Mouse (Mus musculus) liver, embryonic 12.5 days (tissue): ENCODE data around the gene Ttbk2. TPM values are rescaled to one million over a fixed set of nuclear protein-coding genes. Genes with fewer than 3 reads are reported as not detected.

Experiments used
- ATAC-seq: fragments of 200-750 bp; cut with Nextera tagmentation; 2 replicates; pipeline ENCODE4 v1.8.0; 2017; ENCODE audit warnings: moderate number of reproducible peaks, mild to moderate bottlenecking, moderate library complexity
- H3K27ac ChIP-seq: fragments of 300-500 bp; sonication (generic); 2 replicates; pipeline ENCODE4 v1.5.1; 2016; ENCODE audit warnings: mild to moderate bottlenecking
- H3K27me3 ChIP-seq: fragments of 300-500 bp; sonication (generic); replicated peaks from 2 replicates; pipeline ENCODE4 v1.6.1; 2016; ENCODE audit warnings: mild to moderate bottlenecking, moderate library complexity
- H3K36me3 ChIP-seq: fragments of 300-500 bp; sonication (generic); 2 replicates; pipeline ENCODE4 v1.6.1; 2016; ENCODE audit warnings: mild to moderate bottlenecking, moderate library complexity
- H3K4me1 ChIP-seq: fragments of 300-500 bp; sonication (generic); 2 replicates; pipeline ENCODE4 v1.6.1; 2016
- H3K4me2 ChIP-seq: fragments of 300-500 bp; sonication (generic); 2 replicates; pipeline ENCODE4 v1.6.1; 2016; ENCODE audit warnings: mild to moderate bottlenecking, moderate library complexity
- H3K4me3 ChIP-seq: fragments of 300-500 bp; sonication (generic); 2 replicates; pipeline ENCODE4 v1.5.1; 2016; ENCODE audit warnings: mild to moderate bottlenecking, moderate library complexity
- H3K9ac ChIP-seq: fragments of 300-500 bp; sonication (generic); 2 replicates; pipeline ENCODE4 v1.6.1; 2016; ENCODE audit warnings: mild to moderate bottlenecking, moderate library complexity
- H3K9me3 ChIP-seq: fragments of 300-500 bp; sonication (generic); replicated peaks from 2 replicates; pipeline ENCODE4 v1.6.1; 2016; ENCODE audit warnings: mild to moderate bottlenecking, moderate library complexity
- WGBS: fragments of 180-500 bp; shearing (Covaris S2); methylation state at CpG from one replicate; pipeline ENCODE4 v1.1.7; 2016; ENCODE audit not compliant: insufficient replicate concordance; 5-methylcytosine and 5-hydroxymethylcytosine counted together
- polyA plus RNA-seq: library from polyadenylated mRNA; unstranded; fragments of >200 nt; fragmentation: Nextera tagmentation; extraction: Ambion mirVana; gene quantifications from 2 replicates; pipeline ENCODE4 v1.2.1, GENCODE M21; 2016

Ttbk2 gene
- polyA plus RNA-seq, 1 experiment from 2014 or later, result 1.6 TPM

GRCm38 (mm10) chr2:120731167-120731862 lies 119.1 kb downstream of the Ttbk2 start:
- Histone ChIP-seq H3K27ac (peak overlapping the region; percentile 96), H3K4me3 (peak overlapping the region; percentile 87), H3K4me2 (peak overlapping the region; percentile 94), H3K27me3 (no peaks in the 10 kb centered on the region), H3K36me3 (peaks cover 34% of the 10 kb centered on the region), H3K4me1 (peaks cover 45% of the 10 kb centered on the region), H3K9ac (peak overlapping the region; percentile 100), H3K9me3 (no peaks in the 10 kb centered on the region)
- ATAC-seq, result peak; percentile 97
- WGBS, result under 1% methylated on average over 51 of the region's 61 CpGs

GRCm38 (mm10) chr2:120730639-120731166 lies 119.7 kb downstream of the Ttbk2 start:
- H3K4me3 ChIP-seq, result peak overlapping the region; percentile 87
- peak overlapping the region; percentile 100 for H3K9ac ChIP-seq
- peak overlapping the region; percentile 94 for H3K4me2 ChIP-seq
- WGBS, result under 1% methylated on average over 50 of the region's 50 CpGs
- ATAC-seq, result peak; percentile 8; the same call in 1 of the 2 replicates
- H3K36me3 ChIP-seq, result peaks cover 40% of the 10 kb centered on the region
- H3K9me3 ChIP-seq, result no peaks in the 10 kb centered on the region
- peak overlapping the region; percentile 96 for H3K27ac ChIP-seq
- peaks cover 51% of the 10 kb centered on the region for H3K4me1 ChIP-seq
- H3K27me3 ChIP-seq, result no peaks in the 10 kb centered on the region

- Histone ChIP-seq H3K4me3 (peak overlapping the region; percentile 87), H3K27ac (peak overlapping the region; percentile 96), H3K9me3 (no peaks in the 10 kb centered on the region), H3K27me3 (no peaks in the 10 kb centered on the region), H3K36me3 (peaks cover 47% of the 10 kb centered on the region), H3K4me2 (peak overlapping the region; percentile 94), H3K9ac (peak overlapping the region; percentile 100), H3K4me1 (peaks cover 58% of the 10 kb centered on the region)
- peak; percentile 31; the same call in 1 of the 2 replicates for ATAC-seq
- 3% methylated on average over 23 of the region's 23 CpGs for WGBS
Observed at GRCm38 (mm10) chr2:120729775-120730585, 120.4 kb downstream of the Ttbk2 start.

GRCm38 (mm10) chr2:120724176-120724575 lies 126.2 kb downstream of the Ttbk2 start:
- H3K9me3 ChIP-seq, result no peaks in the 10 kb centered on the region
- no peak overlapping the region for H3K27ac ChIP-seq
- ATAC-seq, result no peak
- H3K4me2 ChIP-seq, result no peak overlapping the region
- H3K9ac ChIP-seq, result no peak overlapping the region
- peaks cover 50% of the 10 kb centered on the region for H3K4me1 ChIP-seq
- no peaks in the 10 kb centered on the region for H3K27me3 ChIP-seq
- 69% methylated on average over 6 of the region's 6 CpGs for WGBS
- peaks cover 100% of the 10 kb centered on the region for H3K36me3 ChIP-seq
- no peak overlapping the region for H3K4me3 ChIP-seq

GRCm38 (mm10) chr2:120723621-120724020 lies 126.8 kb downstream of the Ttbk2 start:
- H3K36me3 ChIP-seq, result peaks cover 100% of the 10 kb centered on the region
- no peak overlapping the region for H3K27ac ChIP-seq

GRCm38 (mm10) chr2:120722491-120722890 lies 127.9 kb downstream of the Ttbk2 start:
- H3K9ac ChIP-seq, result no peak overlapping the region
- no peaks in the 10 kb centered on the region for H3K9me3 ChIP-seq
- H3K27ac ChIP-seq, result no peak overlapping the region
- no peak overlapping the region for H3K4me2 ChIP-seq
- H3K4me1 ChIP-seq, result peaks cover 33% of the 10 kb centered on the region
- no peak overlapping the region for H3K4me3 ChIP-seq
- no peaks in the 10 kb centered on the region for H3K27me3 ChIP-seq
- 78% methylated on average over 8 of the region's 8 CpGs for WGBS
- peaks cover 100% of the 10 kb centered on the region for H3K36me3 ChIP-seq
- ATAC-seq, result no peak

More at GRCm38 (mm10) chr2:120723621-120724020, 126.8 kb downstream of the Ttbk2 start:
- Histone ChIP-seq H3K4me2 (no peak overlapping the region), H3K4me3 (no peak overlapping the region), H3K4me1 (peaks cover 45% of the 10 kb centered on the region), H3K9ac (no peak overlapping the region), H3K9me3 (no peaks in the 10 kb centered on the region), H3K27me3 (no peaks in the 10 kb centered on the region)
- WGBS, result 75% methylated on average over 4 of the region's 4 CpGs
- no peak for ATAC-seq

- H3K9ac ChIP-seq, result no peak overlapping the region
- H3K27me3 ChIP-seq, result no peaks in the 10 kb centered on the region
- H3K27ac ChIP-seq, result no peak overlapping the region
- peaks cover 33% of the 10 kb centered on the region for H3K4me1 ChIP-seq
- H3K4me2 ChIP-seq, result no peak overlapping the region
- WGBS, result 87% methylated on average over 2 of the region's 2 CpGs
- ATAC-seq, result no peak
- no peak overlapping the region for H3K4me3 ChIP-seq
- H3K36me3 ChIP-seq, result peaks cover 100% of the 10 kb centered on the region
- H3K9me3 ChIP-seq, result no peaks in the 10 kb centered on the region
Observed at GRCm38 (mm10) chr2:120721911-120722310, 128.5 kb downstream of the Ttbk2 start.

- Histone ChIP-seq H3K9me3 (no peaks in the 10 kb centered on the region), H3K4me2 (no peak overlapping the region), H3K36me3 (peaks cover 99% of the 10 kb centered on the region), H3K9ac (no peak overlapping the region), H3K4me3 (no peak overlapping the region), H3K27me3 (no peaks in the 10 kb centered on the region), H3K27ac (no peak overlapping the region), H3K4me1 (peaks cover 23% of the 10 kb centered on the region)
- ATAC-seq, result no peak
- whole genome bisulfite sequencing, result 90% methylated on average over 6 of the region's 6 CpGs
Observed at GRCm38 (mm10) chr2:120720821-120721220, 129.6 kb downstream of the Ttbk2 start.

- Histone ChIP-seq H3K27ac (no peak overlapping the region), H3K36me3 (peaks cover 98% of the 10 kb centered on the region), H3K9ac (no peak overlapping the region), H3K9me3 (no peaks in the 10 kb centered on the region), H3K27me3 (no peaks in the 10 kb centered on the region), H3K4me3 (no peak overlapping the region), H3K4me2 (no peak overlapping the region), H3K4me1 (0 out of 2 replicates have a peak, but pooled peaks cover under 1% of the 10 kb centered on the region)
- WGBS, result 87% methylated on average over 8 of the region's 8 CpGs
- no peak for ATAC-seq
Observed at GRCm38 (mm10) chr2:120718496-120718895, 131.9 kb downstream of the Ttbk2 start.

GRCm38 (mm10) chr2:120713441-120713840 lies 137.0 kb downstream of the Ttbk2 start:
- H3K27me3 ChIP-seq, result no peaks in the 10 kb centered on the region
- 81% methylated on average over 3 of the region's 3 CpGs for WGBS
- peaks cover 66% of the 10 kb centered on the region for H3K36me3 ChIP-seq
- no peak for ATAC-seq
- peaks cover 15% of the 10 kb centered on the region for H3K4me1 ChIP-seq
- H3K4me2 ChIP-seq, result no peak overlapping the region
- H3K9ac ChIP-seq, result no peak overlapping the region
- no peak overlapping the region for H3K27ac ChIP-seq
- H3K9me3 ChIP-seq, result no peaks in the 10 kb centered on the region
- no peak overlapping the region for H3K4me3 ChIP-seq

- Histone ChIP-seq H3K9ac (no peak overlapping the region), H3K4me2 (no peak overlapping the region), H3K4me3 (no peak overlapping the region), H3K27me3 (no peaks in the 10 kb centered on the region), H3K36me3 (peaks cover 42% of the 10 kb centered on the region), H3K27ac (no peak overlapping the region), H3K9me3 (no peaks in the 10 kb centered on the region), H3K4me1 (peaks cover 15% of the 10 kb centered on the region)
- 46% methylated on average over 3 of the region's 3 CpGs for WGBS
- ATAC-seq, result no peak
Observed at GRCm38 (mm10) chr2:120710948-120711347, 139.5 kb downstream of the Ttbk2 start.

GRCm38 (mm10) chr2:120710154-120710553 lies 140.2 kb downstream of the Ttbk2 start:
- H3K4me1 ChIP-seq, result peaks cover 15% of the 10 kb centered on the region
- H3K36me3 ChIP-seq, result peaks cover 36% of the 10 kb centered on the region
- H3K4me2 ChIP-seq, result no peak overlapping the region
- H3K27ac ChIP-seq, result no peak overlapping the region
- H3K9ac ChIP-seq, result no peak overlapping the region
- H3K9me3 ChIP-seq, result no peaks in the 10 kb centered on the region
- H3K27me3 ChIP-seq, result no peaks in the 10 kb centered on the region
- WGBS, result 34% methylated on average over 3 of the region's 3 CpGs
- H3K4me3 ChIP-seq, result no peak overlapping the region
- no peak for ATAC-seq
